Mouse (Mus musculus) cerebral cortex, adult 2 months (tissue): ENCODE measurements around the gene Cd244a.

Experiments used
- WGBS: fragments of 180-500 bp; shearing (Covaris S2); methylation state at CpG from one replicate; pipeline ENCODE4 v1.1.7; 2018; 5-methylcytosine and 5-hydroxymethylcytosine counted together

Gene Cd244a

GRCm38 (mm10) chr1:171558898-171559297, at the start of gene Cd244a:
TSS of gene Cd244a (plus strand) at chr1:171559193.
- 69% methylated on average over 4 of the region's 4 CpGs for WGBS

- WGBS: 90% methylated on average over 2 of the region's 2 CpGs
Observed at GRCm38 (mm10) chr1:171513234-171513633, 45.8 kb upstream of the Cd244a start.

DNA sequence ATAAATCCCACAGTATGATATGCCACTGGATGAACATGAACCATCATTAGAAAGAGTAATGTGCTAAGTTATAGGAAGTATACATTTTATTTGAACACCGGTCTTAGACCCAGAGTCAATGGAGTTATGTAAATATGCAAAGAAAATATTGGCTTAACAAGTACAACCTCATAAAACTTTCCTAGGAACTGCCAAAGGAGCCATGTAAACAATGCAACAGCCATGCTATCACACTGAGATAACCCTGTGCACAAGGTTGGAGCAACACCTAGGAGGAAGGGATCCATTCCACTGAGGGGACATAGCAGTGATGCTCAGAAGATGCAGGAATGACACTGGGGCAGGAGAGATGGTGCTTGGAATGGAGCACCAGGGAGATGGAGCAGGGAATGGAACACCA, 45.2 kb upstream of the Cd244a start:
- 96% methylated on average over 1 of the region's 1 CpGs for WGBS

GRCm38 (mm10) chr1:171515039-171515438, 44.0 kb upstream of the Cd244a start:
- 44% methylated on average over 1 of the region's 1 CpGs for WGBS

DNA sequence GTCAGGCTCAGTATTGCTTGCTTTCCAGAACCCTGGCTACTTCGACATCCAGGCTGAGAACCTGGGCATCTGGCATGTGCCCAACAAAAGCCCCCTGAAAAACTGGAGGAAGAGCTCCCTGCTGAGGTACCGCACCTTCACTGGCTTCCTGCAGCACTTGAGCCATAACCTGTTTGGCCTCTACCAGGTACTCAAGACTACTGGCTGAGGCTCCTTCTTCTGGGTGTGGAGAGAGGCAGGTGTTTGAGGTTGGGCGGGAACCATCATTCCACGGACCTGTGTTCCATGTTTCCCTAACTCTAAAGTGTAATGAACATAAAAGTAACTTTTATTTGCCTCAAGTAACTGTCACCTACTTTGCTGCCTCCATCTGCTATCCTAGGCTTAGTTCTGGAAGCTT, 43.4 kb upstream of the Cd244a start:
- WGBS: 89% methylated on average over 4 of the region's 4 CpGs

- 93% methylated on average over 4 of the region's 4 CpGs for WGBS
Observed at GRCm38 (mm10) chr1:171531367-171531766, 27.6 kb upstream of the Cd244a start.

DNA sequence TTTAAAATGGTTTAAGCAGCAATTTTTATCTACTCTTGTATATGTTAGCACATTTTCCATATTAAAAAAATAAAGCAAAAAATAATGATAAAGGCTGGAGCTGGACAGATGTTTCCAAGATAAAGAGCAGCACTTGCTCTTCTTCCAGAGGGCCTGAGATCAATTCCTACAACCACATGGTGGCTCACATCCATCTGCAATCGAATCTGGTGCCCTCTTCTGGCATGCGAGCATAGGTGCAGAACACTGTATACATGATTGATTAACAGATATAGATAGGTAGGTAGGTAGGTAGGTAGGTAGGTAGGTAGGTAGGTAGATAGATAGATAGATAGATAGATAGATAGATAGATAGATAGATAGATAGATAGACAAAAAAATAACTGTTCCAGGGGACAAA, 26.2 kb upstream of the Cd244a start:
- 66% methylated on average over 2 of the region's 2 CpGs for WGBS

- WGBS: 96% methylated on average over 1 of the region's 1 CpGs
Observed at GRCm38 (mm10) chr1:171535194-171535593, 23.8 kb upstream of the Cd244a start, which contains the start of gene Itln1. TSS of gene Itln1 (minus strand) at chr1:171535294.

DNA sequence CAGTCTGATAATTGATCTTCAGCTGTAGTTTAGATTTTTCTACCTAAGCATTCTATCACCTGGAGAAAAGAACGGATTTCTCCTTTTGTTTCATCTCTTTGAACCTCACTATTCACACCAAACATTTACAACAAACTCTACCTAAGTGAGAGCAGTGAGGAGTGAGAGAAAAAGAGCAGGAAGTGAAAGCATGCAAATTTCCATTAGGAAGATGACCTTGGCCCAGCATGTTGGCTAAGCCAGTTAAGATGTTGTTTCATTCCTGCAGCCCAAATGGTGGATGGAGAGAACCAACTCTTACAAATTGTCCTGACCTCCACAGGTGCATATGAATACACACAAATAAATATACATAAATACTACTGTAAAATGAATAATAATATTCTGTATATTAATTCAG, 18.3 kb upstream of the Cd244a start:
- WGBS: 89% methylated on average over 1 of the region's 1 CpGs

DNA sequence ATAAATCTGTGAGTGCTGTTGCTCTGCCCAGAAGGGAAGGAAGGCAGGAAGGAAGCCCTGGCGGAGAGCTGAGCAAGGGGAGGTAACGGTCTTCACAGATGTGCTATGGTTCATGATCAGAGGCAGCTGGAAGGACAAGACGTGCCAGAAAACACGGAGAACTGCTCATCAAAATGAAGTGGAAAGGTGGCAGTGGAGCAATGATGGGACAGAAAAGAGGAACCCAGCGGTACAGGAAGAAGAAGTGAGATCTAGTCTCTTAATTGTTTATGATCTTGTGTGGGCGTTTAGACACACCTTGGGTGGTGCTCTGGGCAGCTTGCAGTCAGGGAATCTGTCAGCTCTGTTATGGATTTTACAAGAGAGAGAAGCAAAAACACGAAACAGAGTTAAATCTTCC, 7.7 kb upstream of the Cd244a start:
- WGBS: 74% methylated on average over 7 of the region's 7 CpGs

GRCm38 (mm10) chr1:171552230-171552629, 6.8 kb upstream of the Cd244a start:
- WGBS: 82% methylated on average over 2 of the region's 2 CpGs

DNA sequence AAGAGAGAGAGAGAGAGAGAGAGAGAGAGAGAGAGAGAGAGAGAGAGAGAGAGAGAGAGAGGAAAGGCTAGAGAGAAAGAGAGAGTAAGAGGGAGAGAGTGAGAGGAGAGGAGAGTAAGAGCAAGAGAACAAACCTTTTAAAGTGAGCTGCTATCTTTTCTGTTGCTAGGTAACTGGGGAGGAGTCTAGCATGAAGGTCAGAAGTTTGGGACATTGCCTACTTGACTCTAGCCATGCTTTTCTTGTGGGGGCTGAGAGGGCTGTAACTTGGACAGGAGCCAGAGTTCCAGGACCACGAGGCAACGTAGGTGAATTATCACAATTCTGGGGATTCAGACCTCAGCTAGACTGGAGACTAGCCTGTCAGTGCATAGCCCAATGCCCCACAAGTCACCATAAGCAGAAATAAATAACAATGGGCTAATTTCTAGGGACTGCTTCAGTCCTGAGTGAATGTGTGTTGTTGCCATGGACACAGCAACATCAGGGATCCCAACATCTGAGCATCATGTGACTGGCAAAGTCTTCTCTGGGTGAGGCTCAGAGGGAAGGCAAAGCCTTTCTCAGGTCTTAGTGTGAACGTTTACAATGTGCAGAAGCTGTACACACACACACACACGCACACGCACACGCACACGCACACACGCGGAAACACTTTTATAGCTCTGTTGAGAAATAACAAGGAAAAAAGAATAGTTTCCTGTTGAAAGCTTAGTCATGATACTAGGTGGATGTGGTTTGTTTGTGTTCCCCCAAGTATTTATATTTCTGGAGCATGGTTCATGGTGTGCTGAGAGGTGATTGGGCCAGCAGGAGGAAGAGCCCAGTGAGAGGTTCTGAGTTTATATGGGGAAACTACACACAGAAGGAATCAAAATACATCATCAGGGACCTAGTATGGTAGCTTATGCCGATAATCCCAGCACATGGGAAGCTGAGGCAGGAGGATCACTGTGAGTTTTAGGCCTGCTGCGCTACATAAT, 5.3 kb upstream of the Cd244a start:
- 76% methylated on average over 11 of the region's 11 CpGs for WGBS

- 82% methylated on average over 2 of the region's 2 CpGs for WGBS
Observed at GRCm38 (mm10) chr1:171556366-171556765, 2.6 kb upstream of the Cd244a start.

DNA sequence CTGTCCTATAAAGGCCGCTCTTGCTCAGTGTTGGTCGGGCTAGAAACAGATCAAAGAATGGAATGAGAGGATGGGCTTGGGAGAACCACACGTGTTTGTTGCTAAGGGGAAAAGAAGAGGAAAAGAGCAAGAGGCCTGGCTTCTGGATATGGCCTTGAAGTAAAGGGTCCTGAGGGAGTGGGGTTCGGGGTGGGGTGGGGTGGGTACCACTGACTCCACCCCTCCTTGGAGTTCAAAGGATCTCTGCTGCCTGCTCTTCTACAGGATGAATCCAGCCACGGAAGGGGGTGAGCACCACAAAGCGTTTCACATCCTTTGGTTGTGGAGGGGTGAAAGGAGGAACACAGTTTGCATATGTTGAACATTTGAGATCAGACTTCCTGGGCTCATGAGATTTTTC, 586 bp upstream of the Cd244a start:
- 75% methylated on average over 6 of the region's 6 CpGs for WGBS

DNA sequence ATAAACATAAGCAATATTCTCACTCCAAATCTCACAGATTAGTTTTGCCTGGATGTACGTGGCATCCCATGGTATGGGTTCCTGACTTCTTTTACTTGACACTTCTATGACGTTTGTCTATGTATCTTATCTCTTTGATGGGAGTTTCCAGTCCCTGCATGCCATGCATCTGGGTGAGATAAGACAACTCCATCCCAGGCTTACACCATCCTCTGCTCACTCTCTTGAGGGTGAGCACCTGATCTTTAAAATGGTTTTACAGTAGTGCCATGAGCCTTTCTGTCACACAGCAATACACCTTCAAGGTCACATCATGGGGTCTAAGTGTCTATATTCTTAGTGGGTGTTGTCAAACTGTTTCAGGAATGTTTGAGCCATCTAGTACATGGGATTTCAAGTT, 1.3 kb downstream of the Cd244a start:
- 91% methylated on average over 2 of the region's 2 CpGs for WGBS

GRCm38 (mm10) chr1:171561200-171561599, 2.2 kb downstream of the Cd244a start:
- WGBS: 64% methylated on average over 1 of the region's 1 CpGs

GRCm38 (mm10) chr1:171561639-171562225, 2.7 kb downstream of the Cd244a start:
- WGBS: 65% methylated on average over 8 of the region's 11 CpGs

GRCm38 (mm10) chr1:171563042-171563441, 4.0 kb downstream of the Cd244a start:
- 82% methylated on average over 2 of the region's 2 CpGs for WGBS

GRCm38 (mm10) chr1:171564247-171564646, 5.3 kb downstream of the Cd244a start:
- WGBS: 62% methylated on average over 3 of the region's 3 CpGs

- 79% methylated on average over 4 of the region's 4 CpGs for WGBS
Observed at GRCm38 (mm10) chr1:171565888-171566287, 6.9 kb downstream of the Cd244a start.

DNA sequence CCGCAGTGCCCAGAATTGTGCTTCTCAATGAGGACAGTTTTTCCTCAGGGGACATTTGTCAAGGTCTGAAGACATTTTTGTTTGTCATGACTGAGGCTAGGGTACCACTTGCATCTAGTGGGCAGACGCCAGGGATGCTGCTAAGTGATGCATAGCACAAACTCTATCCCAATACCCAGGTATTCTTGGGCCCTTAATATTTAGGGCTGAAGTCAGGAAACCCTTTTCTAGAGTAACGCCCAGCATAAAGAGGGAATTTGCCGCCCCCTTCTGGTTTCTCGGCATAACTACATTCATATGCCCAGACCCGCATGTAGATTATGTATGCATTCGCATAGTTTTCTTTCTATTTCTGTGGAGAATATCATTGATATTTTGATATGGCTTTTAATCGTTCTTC, 7.8 kb downstream of the Cd244a start:
- WGBS: 21% methylated on average over 8 of the region's 8 CpGs

- 67% methylated on average over 2 of the region's 2 CpGs for WGBS
Observed at GRCm38 (mm10) chr1:171568436-171568835, 9.4 kb downstream of the Cd244a start.

DNA sequence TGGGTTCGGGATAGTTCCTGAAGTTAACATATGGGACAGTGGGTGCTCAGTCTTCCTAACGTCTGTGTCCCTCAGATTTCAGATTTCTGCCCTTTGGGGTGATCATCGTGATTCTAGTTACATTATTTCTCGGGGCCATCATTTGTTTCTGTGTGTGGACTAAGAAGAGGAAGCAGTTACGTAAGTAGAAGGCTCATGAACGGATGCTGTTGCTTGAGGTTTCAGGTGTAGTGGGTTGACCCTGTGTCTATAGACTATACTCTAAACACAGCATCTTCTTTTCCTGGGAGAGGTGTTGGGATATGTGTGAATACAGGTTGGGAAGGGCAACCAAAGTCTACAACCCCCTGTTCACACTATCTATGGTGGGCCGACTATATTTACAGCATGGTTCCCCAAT, 18.2 kb downstream of the Cd244a start:
- 82% methylated on average over 7 of the region's 7 CpGs for WGBS
